Mouse (Mus musculus) mammary gland, adult 2 months (tissue): ENCODE results near the gene Ndufb4. TPM values are rescaled to one million over a fixed set of nuclear protein-coding genes. Genes with fewer than 3 reads are reported as not detected.

Experiments
- polyA plus RNA-seq: library from polyadenylated mRNA; depleted of rRNA; stranded (reverse); fragments of >200 nt; gene quantifications from 2 replicates; pipeline ENCODE4 v1.2.3, GENCODE M21; 2012; ENCODE audit warnings: low replicate concordance; rRNA removed

Ndufb4 gene
- polyA plus RNA-seq: 70.7 and 90.5 TPM in 2 replicates

GRCm38 (mm10) chr16:37653731-37654657 is at the start of gene Ndufb4:
Gene Ndufb4, minus strand, starts transcription at chr16:37654453.

Other genes starting within 250 kb of the Ndufb4 start
- 3.6 and 6.5 TPM in 2 replicates for gene Gtf2e1, start 114.7 kb downstream of the Ndufb4 start, polyA plus RNA-seq
- gene Rabl3, start 114.6 kb downstream of the Ndufb4 start, polyA plus RNA-seq: 1.1 and 3.2 TPM in 2 replicates
- 0.27 and 1.4 TPM in 2 replicates for gene Hgd, start 74.3 kb downstream of the Ndufb4 start, polyA plus RNA-seq
- gene Fstl1, start 122.4 kb upstream of the Ndufb4 start, polyA plus RNA-seq: 87.8 and 135 TPM in 2 replicates
- gene Gm36028, start 206.7 kb upstream of the Ndufb4 start, polyA plus RNA-seq: 0.10 TPM in 1 of 2 replicates, not detected in the other
- 25.8 and 28.1 TPM in 2 replicates for gene Lrrc58, start 213.9 kb upstream of the Ndufb4 start, polyA plus RNA-seq